Mouse (Mus musculus): ENCODE measurements at regions not wholly inside any gene's neighbourhood (a gene's known extent, or its start where the extent isn't known, plus 50 kb on each side); places are given as distances from the start of the nearest gene placed in this dataset.
"Not testable (repeated sequence)": the region's sequence is repeated elsewhere in the genome, so short reads cannot be mapped to it uniquely, and the experiment has no call there.

GRCm38 (mm10) chr13:72250419-72250818 is 286.9 kb upstream of the Irx1 start:
- Histone ChIP-seq H3K4me3 (no peak overlapping the region), H3K9me3 (no peaks in the 10 kb centered on the region), H3K4me2 (no peak overlapping the region), H3K27me3 (no peaks in the 10 kb centered on the region), H3K9ac (no peak overlapping the region), H3K27ac (no peak overlapping the region), H3K4me1 (no peaks in the 10 kb centered on the region), H3K36me3 (no peaks in the 10 kb centered on the region)
- no peak for ATAC-seq (ENCODE audit: borderline replicate concordance, extremely low read depth, low FRiP score, low TSS enrichment)

DNA sequence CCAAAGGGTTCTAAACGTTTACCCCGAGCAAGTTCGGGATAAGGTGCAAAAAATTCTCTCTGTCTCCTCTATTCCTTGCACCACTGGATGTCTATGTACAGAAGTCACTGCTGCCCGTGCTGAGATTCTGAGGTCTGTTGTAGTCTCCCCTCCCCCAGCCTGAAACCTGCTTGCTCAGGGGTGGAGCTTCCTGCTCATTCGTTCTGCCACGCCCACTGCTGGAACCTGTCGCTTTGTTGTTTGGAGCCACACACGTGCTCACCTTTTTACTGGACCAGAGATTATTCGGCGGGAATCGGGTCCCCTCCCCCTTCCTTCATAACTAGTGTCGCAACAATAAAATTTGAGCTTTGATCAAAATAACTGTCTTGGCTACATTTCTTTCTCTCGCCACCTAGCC is 289.7 kb upstream of the Irx1 start:
- WGBS = 45% methylated on average over 13 of the region's 13 CpGs
- not testable (repeated sequence) for H3K36me3 ChIP-seq; H3K27me3 ChIP-seq; H3K9me3 ChIP-seq; H3K4me3 ChIP-seq; H3K27ac ChIP-seq; H3K4me1 ChIP-seq; ATAC-seq (ENCODE audit: borderline replicate concordance, extremely low read depth, low FRiP score, low TSS enrichment); H3K4me2 ChIP-seq; H3K9ac ChIP-seq

GRCm38 (mm10) chr13:72258794-72259193 is 295.3 kb upstream of the Irx1 start:
- no peak overlapping the region for H3K4me3 ChIP-seq
- H3K36me3 ChIP-seq = no peaks in the 10 kb centered on the region
- no peak for ATAC-seq (ENCODE audit: borderline replicate concordance, extremely low read depth, low FRiP score, low TSS enrichment)
- H3K4me1 ChIP-seq = no peaks in the 10 kb centered on the region
- no peaks in the 10 kb centered on the region for H3K9me3 ChIP-seq
- H3K4me2 ChIP-seq = no peak overlapping the region
- 88% methylated on average over 2 of the region's 2 CpGs for WGBS
- no peak overlapping the region for H3K9ac ChIP-seq
- no peak overlapping the region for H3K27ac ChIP-seq
- no peaks in the 10 kb centered on the region for H3K27me3 ChIP-seq

GRCm38 (mm10) chr13:72264416-72264815 is 300.9 kb upstream of the Irx1 start:
- WGBS = 28% methylated on average over 3 of the region's 3 CpGs
- no peak for ATAC-seq (ENCODE audit: borderline replicate concordance, extremely low read depth, low FRiP score, low TSS enrichment)
- Histone ChIP-seq H3K4me2 (no peak overlapping the region), H3K36me3 (no peaks in the 10 kb centered on the region), H3K27ac (no peak overlapping the region), H3K4me1 (0 out of 2 replicates have a peak, but pooled peaks cover 2% of the 10 kb centered on the region), H3K9me3 (no peaks in the 10 kb centered on the region), H3K27me3 (no peaks in the 10 kb centered on the region), H3K9ac (no peak overlapping the region), H3K4me3 (no peak overlapping the region)

DNA sequence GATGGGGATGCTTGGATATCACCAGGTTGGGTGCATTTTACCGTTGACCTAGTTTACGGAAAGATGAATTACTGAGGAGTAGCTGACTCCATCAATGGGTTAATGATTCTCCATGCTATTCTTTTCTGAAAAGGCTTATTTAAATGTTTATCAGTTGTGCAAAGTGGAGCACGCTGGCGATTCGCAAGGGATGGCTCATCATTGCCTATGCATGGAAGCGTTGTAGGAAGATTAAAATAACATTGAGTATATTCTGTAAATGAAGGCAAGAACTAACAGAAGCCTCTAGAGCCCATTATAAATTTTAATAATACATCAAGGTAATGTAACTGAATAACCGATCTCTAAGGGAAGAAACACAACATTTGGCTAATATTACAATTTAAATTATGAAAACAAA is 301.6 kb upstream of the Irx1 start:
- 83% methylated on average over 7 of the region's 7 CpGs for WGBS
- Histone ChIP-seq H3K4me1 (0 out of 2 replicates have a peak, but pooled peaks cover 2% of the 10 kb centered on the region), H3K9me3 (no peaks in the 10 kb centered on the region), H3K36me3 (no peaks in the 10 kb centered on the region), H3K4me3 (no peak overlapping the region), H3K27ac (no peak overlapping the region), H3K27me3 (no peaks in the 10 kb centered on the region), H3K9ac (no peak overlapping the region), H3K4me2 (no peak overlapping the region)
- no peak for ATAC-seq (ENCODE audit: borderline replicate concordance, extremely low read depth, low FRiP score, low TSS enrichment)

GRCm38 (mm10) chr13:72265650-72266049 is 302.1 kb upstream of the Irx1 start:
- ATAC-seq (ENCODE audit: borderline replicate concordance, extremely low read depth, low FRiP score, low TSS enrichment) = no peak
- H3K4me3 ChIP-seq = no peak overlapping the region
- no peaks in the 10 kb centered on the region for H3K36me3 ChIP-seq
- WGBS = 86% methylated on average over 11 of the region's 11 CpGs
- no peak overlapping the region for H3K4me2 ChIP-seq
- no peaks in the 10 kb centered on the region for H3K9me3 ChIP-seq
- no peaks in the 10 kb centered on the region for H3K27me3 ChIP-seq
- no peak overlapping the region for H3K27ac ChIP-seq
- no peak overlapping the region for H3K9ac ChIP-seq
- 0 out of 2 replicates have a peak, but pooled peaks cover 2% of the 10 kb centered on the region for H3K4me1 ChIP-seq

DNA sequence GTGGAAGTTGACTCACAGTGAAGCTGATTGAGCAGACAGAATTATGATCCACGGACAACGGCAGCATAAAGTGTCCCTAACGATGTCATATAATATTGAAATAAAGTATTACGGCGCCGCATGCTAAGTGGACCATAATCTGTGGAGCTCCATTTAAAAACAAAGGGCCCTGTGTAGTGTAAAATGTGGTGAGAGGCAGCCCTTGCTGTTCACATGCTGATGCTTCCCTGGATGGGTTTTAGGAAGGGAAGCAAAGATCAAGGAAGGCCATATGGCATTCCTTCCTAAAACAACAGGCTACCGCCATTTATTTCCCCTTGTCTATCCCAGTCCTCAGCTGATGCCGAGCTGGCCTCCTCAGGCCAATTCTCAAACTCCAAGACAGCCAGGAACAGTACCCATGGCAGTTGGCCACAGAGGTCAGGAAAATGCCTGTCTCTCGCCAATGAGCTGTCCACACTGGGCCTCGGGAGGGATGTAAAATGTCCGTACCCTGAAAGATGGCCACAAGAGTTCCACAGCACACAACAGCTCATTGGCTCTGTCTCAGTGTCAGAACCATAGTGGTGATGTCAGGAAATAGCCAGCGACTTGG is 302.7 kb upstream of the Irx1 start:
- H3K27ac ChIP-seq = no peak overlapping the region
- no peak overlapping the region for H3K4me2 ChIP-seq
- 83% methylated on average over 12 of the region's 12 CpGs for WGBS
- ATAC-seq (ENCODE audit: borderline replicate concordance, extremely low read depth, low FRiP score, low TSS enrichment) = no peak
- H3K9me3 ChIP-seq = no peaks in the 10 kb centered on the region
- no peaks in the 10 kb centered on the region for H3K27me3 ChIP-seq
- no peak overlapping the region for H3K4me3 ChIP-seq
- H3K36me3 ChIP-seq = no peaks in the 10 kb centered on the region
- H3K9ac ChIP-seq = no peak overlapping the region
- H3K4me1 ChIP-seq = 0 out of 2 replicates have a peak, but pooled peaks cover 2% of the 10 kb centered on the region

GRCm38 (mm10) chr13:72280343-72280742 is 316.8 kb upstream of the Irx1 start:
- no peaks in the 10 kb centered on the region for H3K9me3 ChIP-seq
- H3K36me3 ChIP-seq = no peaks in the 10 kb centered on the region
- H3K27me3 ChIP-seq = no peaks in the 10 kb centered on the region
- WGBS = 37% methylated on average over 2 of the region's 2 CpGs
- no peak for ATAC-seq (ENCODE audit: borderline replicate concordance, extremely low read depth, low FRiP score, low TSS enrichment)
- H3K27ac ChIP-seq = no peak overlapping the region
- no peak overlapping the region for H3K4me3 ChIP-seq
- no peak overlapping the region for H3K4me2 ChIP-seq
- no peak overlapping the region for H3K9ac ChIP-seq
- no peaks in the 10 kb centered on the region for H3K4me1 ChIP-seq

DNA sequence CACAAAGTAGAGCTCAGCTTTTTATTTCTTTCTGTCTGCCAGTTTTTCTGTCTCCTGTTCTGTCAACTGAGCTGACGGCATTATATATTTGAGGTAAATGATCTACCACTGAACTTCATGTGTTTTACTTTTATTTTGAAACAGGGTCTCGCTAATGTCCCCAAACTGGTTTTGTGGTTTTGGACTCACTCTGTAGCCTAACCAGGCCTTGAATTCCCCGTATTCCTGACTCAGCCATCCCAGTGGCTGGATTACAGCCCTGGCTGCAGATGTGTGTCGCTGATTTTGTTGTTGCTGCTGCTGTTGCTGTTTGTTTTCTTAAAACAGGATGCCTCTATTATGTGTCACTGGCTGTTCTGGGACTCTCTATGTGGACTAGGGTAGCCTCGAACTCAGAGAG is 317.3 kb upstream of the Irx1 start:
- H3K36me3 ChIP-seq = no peaks in the 10 kb centered on the region
- no peak overlapping the region for H3K4me3 ChIP-seq
- no peak overlapping the region for H3K4me2 ChIP-seq
- no peak overlapping the region for H3K27ac ChIP-seq
- no peaks in the 10 kb centered on the region for H3K27me3 ChIP-seq
- H3K4me1 ChIP-seq = no peaks in the 10 kb centered on the region
- H3K9ac ChIP-seq = no peak overlapping the region
- no peaks in the 10 kb centered on the region for H3K9me3 ChIP-seq
- no peak for ATAC-seq (ENCODE audit: borderline replicate concordance, extremely low read depth, low FRiP score, low TSS enrichment)
- WGBS = 78% methylated on average over 5 of the region's 5 CpGs

GRCm38 (mm10) chr13:72282764-72283163 is 319.2 kb upstream of the Irx1 start:
- H3K9me3 ChIP-seq = no peaks in the 10 kb centered on the region
- no peaks in the 10 kb centered on the region for H3K36me3 ChIP-seq
- H3K4me2 ChIP-seq = no peak overlapping the region
- WGBS = 88% methylated on average over 3 of the region's 3 CpGs
- no peaks in the 10 kb centered on the region for H3K27me3 ChIP-seq
- H3K27ac ChIP-seq = no peak overlapping the region
- H3K4me3 ChIP-seq = no peak overlapping the region
- H3K4me1 ChIP-seq = no peaks in the 10 kb centered on the region
- no peak overlapping the region for H3K9ac ChIP-seq
- ATAC-seq (ENCODE audit: borderline replicate concordance, extremely low read depth, low FRiP score, low TSS enrichment) = no peak

- ATAC-seq (ENCODE audit: borderline replicate concordance, extremely low read depth, low FRiP score, low TSS enrichment) = no peak
- Histone ChIP-seq H3K36me3 (no peaks in the 10 kb centered on the region), H3K9ac (no peak overlapping the region), H3K27me3 (no peaks in the 10 kb centered on the region), H3K9me3 (no peaks in the 10 kb centered on the region), H3K4me1 (no peaks in the 10 kb centered on the region), H3K27ac (no peak overlapping the region), H3K4me2 (no peak overlapping the region), H3K4me3 (no peak overlapping the region)
- WGBS = 33% methylated on average over 1 of the region's 1 CpGs
Measured at GRCm38 (mm10) chr13:72283701-72284100, 320.2 kb upstream of the Irx1 start.

- no peak overlapping the region for H3K4me3 ChIP-seq
- H3K9me3 ChIP-seq = no peaks in the 10 kb centered on the region
- 94% methylated on average over 4 of the region's 4 CpGs for WGBS
- no peaks in the 10 kb centered on the region for H3K36me3 ChIP-seq
- H3K9ac ChIP-seq = no peak overlapping the region
- H3K27ac ChIP-seq = no peak overlapping the region
- no peaks in the 10 kb centered on the region for H3K27me3 ChIP-seq
- no peak for ATAC-seq (ENCODE audit: borderline replicate concordance, extremely low read depth, low FRiP score, low TSS enrichment)
- no peak overlapping the region for H3K4me2 ChIP-seq
- no peaks in the 10 kb centered on the region for H3K4me1 ChIP-seq
Measured at GRCm38 (mm10) chr13:72286301-72286700, 322.8 kb upstream of the Irx1 start.
